Comparison of ENCODE assay signal across 15 mouse cellular contexts in the genomic region with DNA sequence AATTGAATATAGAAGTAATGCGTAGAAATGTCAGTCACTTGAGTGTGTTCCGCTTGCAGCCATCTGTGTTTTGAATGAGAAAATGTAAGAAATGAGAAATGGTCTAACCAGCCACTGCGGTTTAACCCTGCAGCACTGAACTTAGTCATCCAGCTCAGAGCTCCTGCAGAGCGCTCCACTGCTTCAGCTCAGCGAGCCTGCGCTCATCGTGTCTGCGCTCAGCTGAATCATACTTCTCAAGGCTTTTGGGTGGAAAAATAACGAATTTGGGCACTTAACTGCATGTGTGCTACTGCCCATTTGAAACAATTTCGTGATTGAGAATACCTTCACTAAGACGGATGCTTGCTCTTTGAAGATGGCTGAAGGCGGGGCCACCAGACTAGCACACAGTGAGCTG.
A peak's percentile ranks its signal among the peaks of the same experiment; 100 is the strongest.
DNase-seq lines count a peak whose midpoint lies in the region; ATAC-seq and TF ChIP-seq lines count a peak whose summit lies in the region.
"Had no signal": no experiment of that assay in that cellular context is flagged by ENCODE, and none has a peak within 500 bp of the region (broad histone marks: within the 10 kb centered on the region; RNA-seq: fewer than 3 reads in every experiment).

No protein-coding gene starts in this region.

- no peaks in the 10 kb centered on the region; the same call in 1 of the 2 replicates for H3K36me3 ChIP-seq in forebrain, embryonic 11.5 days (ENCODE audit: control insufficient read depth, insufficient read depth, low read length)
- no peaks in the 10 kb centered on the region for H3K36me3 ChIP-seq in forebrain, embryonic 12.5 days (replicated peaks)
- H3K36me3 ChIP-seq in midbrain, embryonic 13.5 days = no peaks in the 10 kb centered on the region
- peaks cover 11% of the 10 kb centered on the region for H3K36me3 ChIP-seq in midbrain, embryonic 10.5 days
- H3K36me3 ChIP-seq in midbrain, embryonic 16.5 days (ENCODE audit: control insufficient read depth, insufficient read depth, low read length) = no peaks in the 10 kb centered on the region

- in situ Hi-C loops in Patski (cut with MboI; ENCODE audit: low pct_unique_long_range_greater_than_20kb) = no loop called here

- H3K9ac ChIP-seq in forebrain, embryonic 11.5 days (ENCODE audit: low read length) = no peak overlapping the region; the same call in 1 of the 2 replicates
- H3K9ac ChIP-seq in forebrain, embryonic 12.5 days = no peak overlapping the region
- H3K9ac ChIP-seq in midbrain, embryonic 13.5 days (replicated peaks) = no peak overlapping the region
- no peak overlapping the region for H3K9ac ChIP-seq in midbrain, embryonic 16.5 days (ENCODE audit: low read depth, low read length)

- 0 out of 2 replicates have a peak, but pooled peaks have one; percentile 18 for ATAC-seq in forebrain, embryonic 11.5 days (replicated peaks; ENCODE audit: low FRiP score)
- ATAC-seq in forebrain, embryonic 12.5 days (ENCODE audit: low FRiP score) = no peak; the same call in 1 of the 2 replicates
- no peak for ATAC-seq in midbrain, embryonic 13.5 days
- ATAC-seq in Patski = peak; percentile 83
- no peak for ATAC-seq in midbrain, embryonic 16.5 days

- no peak for DNase-seq in forebrain, embryonic 11.5 days (ENCODE audit: low spot score)
- no peak for DNase-seq in midbrain, embryonic 10.5 days (ENCODE audit: low spot score)
- DNase-seq in Patski (ENCODE audit: low read depth, low spot score) = peak; percentile 10
- no peak for DNase-seq in yolk sac, embryonic 10.5 days (ENCODE audit: low spot score)
- DNase-seq in layer of hippocampus, adult 9-10 months (ENCODE audit: low spot score) = no peak
- DNase-seq: cerebellum, adult 2 months; kidney, adult 2 months; kidney, postnatal 36 days; liver; lung, adult 2 months had no signal

- CTCF ChIA-PET in Patski (lab: Charles Lee) = interaction anchor here (1.4 kb wide), 1 partner anchor 10 kb away, joined by 7 read pairs; no protein-coding TSS in a partner anchor

- peaks cover 8% of the 10 kb centered on the region; the same call in 1 of the 2 replicates for H3K4me1 ChIP-seq in forebrain, embryonic 11.5 days (replicated peaks; ENCODE audit: control insufficient read depth, insufficient read depth, low read length)
- H3K4me1 ChIP-seq in forebrain, embryonic 12.5 days = peaks cover 18% of the 10 kb centered on the region
- peaks cover 17% of the 10 kb centered on the region for H3K4me1 ChIP-seq in midbrain, embryonic 13.5 days (replicated peaks)
- peaks cover 14% of the 10 kb centered on the region for H3K4me1 ChIP-seq in midbrain, embryonic 10.5 days
- H3K4me1 ChIP-seq in midbrain, embryonic 16.5 days (ENCODE audit: control insufficient read depth, insufficient read depth, low read length) = peaks cover 14% of the 10 kb centered on the region

- no peaks in the 10 kb centered on the region for H3K27me3 ChIP-seq in forebrain, embryonic 11.5 days (ENCODE audit: control insufficient read depth, insufficient read depth, low read length)
- no peaks in the 10 kb centered on the region for H3K27me3 ChIP-seq in forebrain, embryonic 12.5 days
- H3K27me3 ChIP-seq in midbrain, embryonic 13.5 days = no peaks in the 10 kb centered on the region
- no peaks in the 10 kb centered on the region for H3K27me3 ChIP-seq in midbrain, embryonic 10.5 days (ENCODE audit: low read depth, poor library complexity, severe bottlenecking)
- H3K27me3 ChIP-seq in Patski = no peaks in the 10 kb centered on the region
- H3K27me3 ChIP-seq in midbrain, embryonic 16.5 days (ENCODE audit: control insufficient read depth, insufficient read depth, low read depth, low read length) = no peaks in the 10 kb centered on the region

- no peak for TF ChIP-seq CTCF in Patski (IDR thresholded peaks at IDR 0.05)

- no peak overlapping the region for H3K27ac ChIP-seq in forebrain, embryonic 11.5 days (ENCODE audit: low read depth, low read length)
- H3K27ac ChIP-seq in forebrain, embryonic 12.5 days = no peak overlapping the region
- peak overlapping the region; percentile 6; the same call in 1 of the 2 replicates for H3K27ac ChIP-seq in midbrain, embryonic 13.5 days
- H3K27ac ChIP-seq in midbrain, embryonic 10.5 days (replicated peaks) = no peak overlapping the region
- peak overlapping the region; percentile 38; the same call in 1 of the 2 replicates for H3K27ac ChIP-seq in midbrain, embryonic 16.5 days (ENCODE audit: low read length)
- H3K27ac ChIP-seq: hindbrain, embryonic 10.5 days had no signal

- no peaks in the 10 kb centered on the region for H3K9me3 ChIP-seq in forebrain, embryonic 11.5 days (ENCODE audit: control insufficient read depth, low read length)
- no peaks in the 10 kb centered on the region for H3K9me3 ChIP-seq in forebrain, embryonic 12.5 days
- no peaks in the 10 kb centered on the region for H3K9me3 ChIP-seq in midbrain, embryonic 13.5 days
- no peaks in the 10 kb centered on the region for H3K9me3 ChIP-seq in midbrain, embryonic 10.5 days (replicated peaks)
- H3K9me3 ChIP-seq in midbrain, embryonic 16.5 days (replicated peaks; ENCODE audit: control insufficient read depth, low read length, poor library complexity, severe bottlenecking) = no peaks in the 10 kb centered on the region
- H3K9me3 ChIP-seq: hindbrain, embryonic 10.5 days had no signal

- POLR2A ChIA-PET in Patski (lab: Charles Lee) = no interaction called here

- H3K4me3 ChIP-seq in forebrain, embryonic 11.5 days (ENCODE audit: low read depth, low read length) = no peak overlapping the region
- H3K4me3 ChIP-seq in forebrain, embryonic 12.5 days (replicated peaks) = no peak overlapping the region
- H3K4me3 ChIP-seq in midbrain, embryonic 13.5 days (replicated peaks) = no peak overlapping the region
- no peak overlapping the region for H3K4me3 ChIP-seq in midbrain, embryonic 10.5 days
- H3K4me3 ChIP-seq in midbrain, embryonic 16.5 days (ENCODE audit: low read depth, low read length) = no peak overlapping the region
- H3K4me3 ChIP-seq: hindbrain, embryonic 10.5 days; myocyte had no signal

- WGBS in forebrain, embryonic 11.5 days = 33% methylated on average over 12 of the region's 12 CpGs
- WGBS in forebrain, embryonic 12.5 days = 25% methylated on average over 12 of the region's 12 CpGs
- 38% methylated on average over 12 of the region's 12 CpGs for WGBS in midbrain, embryonic 13.5 days
- WGBS in midbrain, embryonic 10.5 days = 52% methylated on average over 12 of the region's 12 CpGs
- 34% methylated on average over 12 of the region's 12 CpGs for WGBS in midbrain, embryonic 16.5 days

- no peak overlapping the region for H3K4me2 ChIP-seq in forebrain, embryonic 11.5 days (ENCODE audit: low read depth, low read length, severe bottlenecking)
- no peak overlapping the region for H3K4me2 ChIP-seq in forebrain, embryonic 12.5 days
- H3K4me2 ChIP-seq in midbrain, embryonic 13.5 days (replicated peaks) = peak overlapping the region; percentile 32; the same call in 1 of the 2 replicates
- peak overlapping the region; percentile 31; the same call in 1 of the 2 replicates for H3K4me2 ChIP-seq in midbrain, embryonic 16.5 days (ENCODE audit: low read length)

Comparison
In these comparisons a context has a peak if more than half of its experiments do, and no peak if none do; other contexts are left out.
1. ATAC-seq: peak in forebrain, embryonic 11.5 days (single experiment) and Patski (single experiment); none in forebrain, embryonic 12.5 days (single experiment), midbrain, embryonic 13.5 days (single experiment) and midbrain, embryonic 16.5 days (single experiment).
2. H3K27ac ChIP-seq: peak in midbrain, embryonic 13.5 days (single experiment) and midbrain, embryonic 16.5 days (single experiment); none in forebrain, embryonic 11.5 days (single experiment), forebrain, embryonic 12.5 days (single experiment) and midbrain, embryonic 10.5 days (single experiment).
3. H3K4me2 ChIP-seq: peak in midbrain, embryonic 13.5 days (single experiment) and midbrain, embryonic 16.5 days (single experiment); none in forebrain, embryonic 11.5 days (single experiment) and forebrain, embryonic 12.5 days (single experiment).